Mouse (Mus musculus) stomach, embryonic 14.5 days (tissue): ENCODE data around the gene Ssh3. TPM values are rescaled to one million over a fixed set of nuclear protein-coding genes. Genes with fewer than 3 reads are reported as not detected.

Experiments
- ATAC-seq: fragments of 200-750 bp; cut with Nextera tagmentation; 2 replicates; pipeline ENCODE4 v1.8.0; 2017; ENCODE audit warnings: low read depth, moderate TSS enrichment; ENCODE audit not compliant: insufficient number of reproducible peaks, insufficient read depth, low FRiP score
- H3K27ac ChIP-seq: fragments of 300-500 bp; sonication (generic); 2 replicates; pipeline ENCODE4 v1.5.1; 2014; ENCODE audit warnings: mild to moderate bottlenecking, low read length, moderate library complexity, mixed read lengths
- H3K27me3 ChIP-seq: fragments of 300-500 bp; sonication (generic); 2 replicates; pipeline ENCODE4 v1.6.1; 2014; ENCODE audit warnings: low read length, control low read depth, mixed read lengths; ENCODE audit not compliant: control insufficient read depth, insufficient read depth
- H3K36me3 ChIP-seq: fragments of 300-500 bp; sonication (generic); 2 replicates; pipeline ENCODE4 v1.6.1; 2014; ENCODE audit warnings: mild to moderate bottlenecking, control low read depth, low read length, moderate library complexity, mixed read lengths; ENCODE audit not compliant: control insufficient read depth, insufficient read depth
- H3K4me1 ChIP-seq: fragments of 300-500 bp; sonication (generic); 2 replicates; pipeline ENCODE4 v1.6.1; 2014; ENCODE audit warnings: low read length, control low read depth, mixed read lengths; ENCODE audit not compliant: control insufficient read depth, insufficient read depth
- H3K4me2 ChIP-seq: fragments of 300-500 bp; sonication (generic); replicated peaks from 2 replicates; pipeline ENCODE4 v1.6.1; 2014; ENCODE audit warnings: low read depth, low read length, control low read depth
- H3K4me3 ChIP-seq: fragments of 300-500 bp; sonication (generic); 2 replicates; pipeline ENCODE4 v1.5.1; 2014; ENCODE audit warnings: low read depth, low read length, control low read depth
- H3K9ac ChIP-seq: fragments of 300-500 bp; sonication (generic); replicated peaks from 2 replicates; pipeline ENCODE4 v1.6.1; 2014; ENCODE audit warnings: low read depth, mild to moderate bottlenecking, control low read depth, low read length, moderate library complexity, mixed read lengths
- H3K9me3 ChIP-seq: fragments of 300-500 bp; sonication (generic); 2 replicates; pipeline ENCODE4 v1.6.1; 2016; ENCODE audit warnings: low read depth, low read length, control low read depth; ENCODE audit not compliant: control insufficient read depth
- WGBS: fragments of 180-500 bp; shearing (Covaris S2); extraction: QIAGEN DNeasy Blood & Tissue Kit; methylation state at CpG from one replicate; pipeline ENCODE4 v1.1.7; 2014; 5-methylcytosine and 5-hydroxymethylcytosine counted together
- microRNA-seq: library from miRNA; unstranded; fragments of <30 nt; microRNA quantifications from one replicate; pipeline ENCODE4, GENCODE M21; 2016
- polyA plus RNA-seq: library from polyadenylated mRNA; unstranded; fragments of >200 nt; fragmentation: Nextera tagmentation; extraction: Ambion mirVana; gene quantifications from 2 replicates; pipeline ENCODE4 v1.2.1, GENCODE M21; 2014

Gene Ssh3
- polyA plus RNA-seq, 1 experiment from 2014 or later, result 27.9 TPM

DNA sequence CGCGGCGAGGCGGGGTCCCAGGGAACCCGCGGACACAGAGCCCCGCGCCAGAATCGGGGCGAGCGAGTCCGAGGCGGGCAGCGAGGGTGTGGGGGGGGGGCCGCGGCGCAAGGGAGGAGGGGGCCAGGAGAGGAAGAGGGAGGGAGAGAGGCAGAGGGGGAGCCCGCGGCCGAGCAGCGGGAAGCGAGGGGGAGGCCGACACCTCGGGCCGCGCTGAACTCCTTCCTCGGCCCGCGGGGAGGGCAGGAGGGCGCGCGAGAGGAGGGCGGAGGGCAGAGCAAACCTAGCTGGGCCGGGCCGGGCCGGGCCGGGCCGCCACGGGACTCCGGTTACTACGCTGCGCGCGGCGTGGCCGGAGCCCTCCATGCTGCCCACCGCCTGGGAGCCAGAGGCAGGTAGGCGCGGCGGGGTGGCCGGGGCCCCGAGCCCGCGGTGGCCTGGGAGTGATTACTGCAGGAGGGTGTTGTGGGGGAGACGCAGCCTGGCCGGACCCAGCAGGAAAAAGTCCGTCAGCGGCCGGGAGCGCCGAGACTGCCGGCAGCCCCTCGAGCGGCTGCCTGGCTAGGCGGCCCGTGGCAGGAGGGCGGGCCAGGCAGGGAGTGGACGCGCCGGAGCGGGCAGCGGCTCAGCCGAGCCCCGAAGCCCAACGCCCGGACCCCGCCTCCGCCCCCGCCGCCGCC lies 54.1 kb downstream of the Ssh3 start:
- Histone ChIP-seq H3K4me2 (peak overlapping the region; percentile 70), H3K4me1 (peaks cover 54% of the 10 kb centered on the region), H3K36me3 (no peaks in the 10 kb centered on the region), H3K4me3 (peak overlapping the region; percentile 57), H3K9ac (peak overlapping the region; percentile 71), H3K27ac (peak overlapping the region; percentile 93), H3K9me3 (no peaks in the 10 kb centered on the region), H3K27me3 (no peaks in the 10 kb centered on the region)
- WGBS, result 1% methylated on average over 53 of the region's 81 CpGs
- ATAC-seq, result peak; percentile 19; the same call in 1 of the 2 replicates

DNA sequence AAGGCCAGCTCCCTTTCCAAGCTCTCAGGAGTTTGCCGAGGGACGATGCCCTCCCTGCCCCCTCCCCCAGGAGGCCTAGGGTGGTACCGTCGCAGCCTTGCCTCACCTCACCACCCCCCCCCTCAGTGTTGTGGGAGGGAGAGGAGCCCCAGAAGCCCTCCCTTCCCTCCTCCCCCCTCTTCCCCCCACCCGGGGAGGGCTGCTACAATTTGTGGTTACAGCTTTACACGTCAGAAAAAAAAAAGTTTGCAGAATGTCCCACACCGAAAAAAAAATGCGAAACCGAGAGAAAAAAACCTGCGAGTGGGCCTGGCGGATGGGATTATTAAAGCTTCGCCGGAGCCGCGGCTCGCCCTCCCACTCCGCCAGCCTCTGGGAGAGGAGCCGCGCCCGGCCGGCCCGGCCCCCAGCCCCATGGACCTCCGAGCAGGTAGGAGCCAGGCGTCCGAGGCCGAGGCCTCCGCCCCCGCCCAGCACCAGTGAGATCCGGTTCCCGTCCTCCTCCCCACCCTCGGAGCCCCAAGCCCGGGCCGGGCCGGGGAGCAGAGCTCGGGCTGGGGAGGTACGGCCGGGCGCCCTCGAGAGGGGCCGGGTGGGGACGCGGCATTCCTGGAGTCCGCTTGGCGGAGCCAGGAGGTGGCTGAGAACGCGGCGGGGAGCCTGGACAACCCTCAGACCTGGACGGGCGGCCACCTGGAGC lies 54.8 kb downstream of the Ssh3 start, which contains the start of the genes Clcf1 and AC109138.7:
Gene Clcf1 (plus strand): TSS at position 168 of the 700 bp plus-strand sequence.
Gene AC109138.7 (plus strand): TSS at position 287 of the 700 bp plus-strand sequence.
- Histone ChIP-seq H3K36me3 (no peaks in the 10 kb centered on the region), H3K9me3 (no peaks in the 10 kb centered on the region), H3K4me3 (peak within 1 kb of the TSS; percentile 57), H3K4me2 (peak within 1 kb of the TSS; percentile 70), H3K9ac (peak within 1 kb of the TSS; percentile 71), H3K27ac (peak within 1 kb of the TSS; percentile 93), H3K27me3 (no peaks in the 10 kb centered on the region), H3K4me1 (peaks cover 50% of the 10 kb centered on the region)
- ATAC-seq, result peak; percentile 62
- WGBS, result under 1% methylated on average over 49 of the region's 49 CpGs

DNA sequence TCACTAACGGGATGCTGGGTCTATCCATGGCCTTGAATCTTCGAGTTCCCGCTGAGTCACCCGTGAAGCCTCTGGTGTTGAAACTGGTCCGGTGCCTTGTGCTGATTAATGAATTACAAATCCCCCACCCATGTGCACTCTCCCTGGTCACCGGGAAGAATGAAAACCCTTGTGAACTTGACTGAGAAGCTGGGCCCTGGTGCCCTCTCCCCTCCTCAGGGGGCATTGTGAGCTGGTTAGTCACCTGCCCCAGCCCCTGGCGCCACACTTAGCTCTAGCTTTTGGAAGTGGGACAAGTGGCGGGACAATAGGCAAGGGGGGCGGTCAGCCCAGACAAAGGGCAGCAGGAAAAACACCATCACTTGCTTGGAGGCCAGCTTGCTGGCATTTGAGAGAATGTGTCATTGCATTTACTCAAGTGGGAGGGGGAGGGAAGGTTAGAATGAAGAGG lies 55.4 kb downstream of the Ssh3 start:
- WGBS, result 12% methylated on average over 9 of the region's 9 CpGs
- no peaks in the 10 kb centered on the region for H3K9me3 ChIP-seq
- peak overlapping the region; percentile 57 for H3K4me3 ChIP-seq
- H3K36me3 ChIP-seq, result no peaks in the 10 kb centered on the region
- peak overlapping the region; percentile 70 for H3K4me2 ChIP-seq
- H3K9ac ChIP-seq, result 0 out of 2 replicates have a peak overlapping the region, but pooled peaks have one; percentile 71
- peaks cover 45% of the 10 kb centered on the region for H3K4me1 ChIP-seq
- H3K27me3 ChIP-seq, result no peaks in the 10 kb centered on the region
- no peak for ATAC-seq
- H3K27ac ChIP-seq, result peak overlapping the region; percentile 93

DNA sequence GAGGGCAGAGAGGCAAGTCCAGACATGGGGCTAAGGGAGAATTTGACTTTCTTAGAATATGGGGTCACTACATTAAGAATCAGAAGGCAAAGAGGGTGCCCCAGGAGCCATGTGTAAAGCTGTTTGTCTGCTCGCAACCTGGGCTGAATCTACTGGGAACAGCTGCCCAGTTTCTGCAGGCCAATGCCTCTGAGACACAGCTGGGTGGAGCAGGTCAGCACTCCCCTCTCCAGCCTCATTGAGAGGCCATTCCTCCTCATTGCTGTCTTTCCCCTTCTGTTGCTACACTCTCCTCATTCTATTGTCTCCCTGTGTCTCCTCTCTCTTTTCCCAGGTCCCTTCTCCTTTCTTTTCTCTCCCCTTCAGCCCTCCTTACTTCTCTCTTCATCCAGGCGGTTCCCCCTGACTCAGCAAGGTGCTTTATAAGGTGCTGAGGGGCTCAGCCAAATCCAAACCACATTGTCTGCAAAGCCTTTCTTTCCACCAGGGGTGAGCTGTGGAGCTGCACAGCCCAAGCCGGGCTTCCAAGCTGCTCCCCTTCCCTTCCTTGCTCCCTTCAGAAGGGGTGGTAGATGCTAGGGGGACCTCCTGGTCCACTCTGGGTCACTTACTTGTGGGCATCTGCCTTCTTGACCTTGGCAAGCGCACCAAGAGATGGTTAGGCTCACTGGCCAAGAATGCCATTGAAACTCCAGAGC lies 56.9 kb downstream of the Ssh3 start:
- 51% methylated on average over 4 of the region's 4 CpGs for WGBS
- no peaks in the 10 kb centered on the region for H3K36me3 ChIP-seq
- no peak overlapping the region for H3K4me3 ChIP-seq
- ATAC-seq, result no peak
- H3K4me2 ChIP-seq, result no peak overlapping the region
- H3K4me1 ChIP-seq, result peaks cover 30% of the 10 kb centered on the region
- no peak overlapping the region for H3K27ac ChIP-seq
- H3K9me3 ChIP-seq, result no peaks in the 10 kb centered on the region
- no peaks in the 10 kb centered on the region for H3K27me3 ChIP-seq
- H3K9ac ChIP-seq, result no peak overlapping the region

Small RNA genes within 50 kb of the gene (microRNA-seq; reads per million reads assigned to microRNA genes)
- gene Gm26115, result not detected
- not detected for gene Mir6985

Other genes starting within 250 kb of the Ssh3 start
- 635 and 672 TPM in 2 replicates for gene Gstp1, start 231.2 kb downstream of the Ssh3 start, polyA plus RNA-seq
- gene Gstp2, start 223.2 kb downstream of the Ssh3 start, polyA plus RNA-seq, result 10.4 and 18.0 TPM in 2 replicates
- gene Gstp3, start 209.6 kb downstream of the Ssh3 start, polyA plus RNA-seq, result not detected in 2 replicates
- not detected in 2 replicates for gene Cabp2, start 187.6 kb downstream of the Ssh3 start, polyA plus RNA-seq
- 74.1 and 91.0 TPM in 2 replicates for gene Cdk2ap2, start 172.0 kb downstream of the Ssh3 start, polyA plus RNA-seq
- 9.2 and 10.8 TPM in 2 replicates for gene Pitpnm1, start 169.2 kb downstream of the Ssh3 start, polyA plus RNA-seq
- gene Aip, start 143.3 kb downstream of the Ssh3 start, polyA plus RNA-seq, result 95.3 and 101 TPM in 2 replicates
- not detected in 2 replicates for gene Gpr152, start 129.4 kb downstream of the Ssh3 start, polyA plus RNA-seq
- gene Cabp4, start 125.1 kb downstream of the Ssh3 start, polyA plus RNA-seq, result not detected in 2 replicates
- gene Coro1b, start 120.6 kb downstream of the Ssh3 start, polyA plus RNA-seq, result 149 and 152 TPM in 2 replicates
- gene Ptprcap, start 115.6 kb downstream of the Ssh3 start, polyA plus RNA-seq, result 1.9 and 2.6 TPM in 2 replicates
- 35.8 and 38.9 TPM in 2 replicates for gene Rps6kb2, start 105.8 kb downstream of the Ssh3 start, polyA plus RNA-seq
- gene Carns1, start 93.7 kb downstream of the Ssh3 start, polyA plus RNA-seq, result 0.90 and 1.3 TPM in 2 replicates
- 1.5 and 2.5 TPM in 2 replicates for gene Tbc1d10c, start 77.9 kb downstream of the Ssh3 start, polyA plus RNA-seq
- gene Ppp1ca, start 77.1 kb downstream of the Ssh3 start, polyA plus RNA-seq, result 759 and 780 TPM in 2 replicates
- gene Rad9a, start 67.5 kb downstream of the Ssh3 start, polyA plus RNA-seq, result 33.3 and 33.5 TPM in 2 replicates
- 7.3 and 8.3 TPM in 2 replicates for gene Clcf1, start 54.9 kb downstream of the Ssh3 start, polyA plus RNA-seq
- gene AC109138.7, start 54.8 kb downstream of the Ssh3 start, polyA plus RNA-seq, result not detected in 2 replicates
- 25.5 and 26.3 TPM in 2 replicates for gene Pold4, start 37.3 kb downstream of the Ssh3 start, polyA plus RNA-seq
- gene Ankrd13d, start 14.0 kb upstream of the Ssh3 start, polyA plus RNA-seq, result 10.4 and 13.0 TPM in 2 replicates
- 18.1 and 18.7 TPM in 2 replicates for gene Grk2, start 37.0 kb upstream of the Ssh3 start, polyA plus RNA-seq
- gene Kdm2a, start 129.1 kb upstream of the Ssh3 start, polyA plus RNA-seq, result 56.4 and 58.2 TPM in 2 replicates
- 29.1 and 43.7 TPM in 2 replicates for gene Rhod, start 170.3 kb upstream of the Ssh3 start, polyA plus RNA-seq
- 0.41 and 0.50 TPM in 2 replicates for gene Syt12, start 208.3 kb upstream of the Ssh3 start, polyA plus RNA-seq
- gene 2010003K11Rik, start 229.4 kb upstream of the Ssh3 start, polyA plus RNA-seq, result not detected in 2 replicates
- 11.4 and 12.7 TPM in 2 replicates for gene Pcx, start 241.3 kb upstream of the Ssh3 start, polyA plus RNA-seq